Mouse (Mus musculus) hindbrain, embryonic 16.5 days (tissue): ENCODE data around the gene Jkamp. TPM values are rescaled to one million over a fixed set of nuclear protein-coding genes. Genes with fewer than 3 reads are reported as not detected.

Experiments used
- ATAC-seq: fragments of 200-750 bp; cut with Nextera tagmentation; 2 replicates; pipeline ENCODE4 v1.8.0; 2017; ENCODE audit warnings: moderate TSS enrichment, moderate library complexity
- H3K27ac ChIP-seq: fragments of 300-500 bp; sonication (generic); 2 replicates; pipeline ENCODE4 v1.5.1; 2014; ENCODE audit warnings: low read depth, mild to moderate bottlenecking, control low read depth, low read length, moderate library complexity
- H3K27me3 ChIP-seq: fragments of 300-500 bp; sonication (generic); replicated peaks from 2 replicates; pipeline ENCODE4 v1.6.1; 2014; ENCODE audit warnings: low read length; ENCODE audit not compliant: control insufficient read depth, insufficient read depth
- H3K36me3 ChIP-seq: fragments of 300-500 bp; sonication (generic); 2 replicates; pipeline ENCODE4 v1.6.1; 2014; ENCODE audit warnings: mild to moderate bottlenecking, low read length, moderate library complexity, mixed read lengths; ENCODE audit not compliant: control insufficient read depth, insufficient read depth
- H3K4me1 ChIP-seq: fragments of 300-500 bp; sonication (generic); 2 replicates; pipeline ENCODE4 v1.6.1; 2014; ENCODE audit warnings: low read depth, low read length; ENCODE audit not compliant: control insufficient read depth, insufficient read depth
- H3K4me2 ChIP-seq: fragments of 300-500 bp; sonication (generic); 2 replicates; pipeline ENCODE4 v1.6.1; 2014; ENCODE audit warnings: mild to moderate bottlenecking, low read length, control low read depth, moderate library complexity
- H3K4me3 ChIP-seq: fragments of 300-500 bp; sonication (generic); 2 replicates; pipeline ENCODE4 v1.5.1; 2014; ENCODE audit warnings: mild to moderate bottlenecking, low read length, control low read depth, moderate library complexity
- H3K9ac ChIP-seq: fragments of 300-500 bp; sonication (generic); 2 replicates; pipeline ENCODE4 v1.6.1; 2014; ENCODE audit warnings: low read depth, mild to moderate bottlenecking, control low read depth, low read length, moderate library complexity
- H3K9me3 ChIP-seq: fragments of 300-500 bp; sonication (generic); 2 replicates; pipeline ENCODE4 v1.6.1; 2014; ENCODE audit warnings: mild to moderate bottlenecking, low read length, moderate library complexity; ENCODE audit not compliant: control insufficient read depth
- WGBS: fragments of 180-500 bp; shearing (Covaris S2); extraction: QIAGEN DNeasy Blood & Tissue Kit; methylation state at CpG from one replicate; pipeline ENCODE4 v1.1.7; 2014; 5-methylcytosine and 5-hydroxymethylcytosine counted together
- polyA plus RNA-seq: library from polyadenylated mRNA; unstranded; fragments of >200 nt; fragmentation: Nextera tagmentation; extraction: Ambion mirVana; gene quantifications from 2 replicates; pipeline ENCODE4 v1.2.1, GENCODE M21; 2015

The Jkamp gene
- polyA plus RNA-seq, 1 experiment from 2014 or later, result 129 TPM

GRCm38 (mm10) chr12:72083265-72083664 lies 2.1 kb upstream of the Jkamp start:
- no peak overlapping the region for H3K4me3 ChIP-seq
- H3K9ac ChIP-seq, result no peak overlapping the region
- no peaks in the 10 kb centered on the region for H3K36me3 ChIP-seq
- H3K27me3 ChIP-seq, result no peaks in the 10 kb centered on the region
- H3K4me2 ChIP-seq, result no peak overlapping the region; the same call in 1 of the 2 replicates
- H3K4me1 ChIP-seq, result peaks cover 21% of the 10 kb centered on the region
- WGBS, result 84% methylated on average over 9 of the region's 9 CpGs
- no peaks in the 10 kb centered on the region for H3K9me3 ChIP-seq
- no peak for ATAC-seq
- H3K27ac ChIP-seq, result no peak overlapping the region

GRCm38 (mm10) chr12:72084261-72085023 lies 947 bp upstream of the Jkamp start:
- H3K4me1 ChIP-seq, result peaks cover 21% of the 10 kb centered on the region
- H3K9me3 ChIP-seq, result no peaks in the 10 kb centered on the region
- H3K4me2 ChIP-seq, result peak overlapping the region; percentile 74
- peak overlapping the region; percentile 92 for H3K27ac ChIP-seq
- H3K4me3 ChIP-seq, result peak overlapping the region; percentile 48
- WGBS, result 4% methylated on average over 46 of the region's 46 CpGs
- H3K27me3 ChIP-seq, result no peaks in the 10 kb centered on the region
- peak; percentile 12 for ATAC-seq
- no peaks in the 10 kb centered on the region for H3K36me3 ChIP-seq
- H3K9ac ChIP-seq, result peak overlapping the region; percentile 80

GRCm38 (mm10) chr12:72085024-72085328 lies 413 bp upstream of the Jkamp start:
- peaks cover 21% of the 10 kb centered on the region for H3K4me1 ChIP-seq
- peak overlapping the region; percentile 48 for H3K4me3 ChIP-seq
- WGBS, result 0% methylated on average over 31 of the region's 31 CpGs
- no peaks in the 10 kb centered on the region for H3K27me3 ChIP-seq
- H3K36me3 ChIP-seq, result no peaks in the 10 kb centered on the region
- H3K9me3 ChIP-seq, result no peaks in the 10 kb centered on the region
- peak; percentile 31 for ATAC-seq
- H3K9ac ChIP-seq, result peak overlapping the region; percentile 80
- peak overlapping the region; percentile 74 for H3K4me2 ChIP-seq
- H3K27ac ChIP-seq, result peak overlapping the region; percentile 92

- no peaks in the 10 kb centered on the region for H3K27me3 ChIP-seq
- WGBS, result 1% methylated on average over 18 of the region's 18 CpGs
- peak overlapping the region; percentile 74 for H3K4me2 ChIP-seq
- peak overlapping the region; percentile 48 for H3K4me3 ChIP-seq
- H3K27ac ChIP-seq, result peak overlapping the region; percentile 92
- H3K36me3 ChIP-seq, result peaks cover 2% of the 10 kb centered on the region; the same call in 1 of the 2 replicates
- H3K4me1 ChIP-seq, result peaks cover 21% of the 10 kb centered on the region
- ATAC-seq, result no peak
- H3K9ac ChIP-seq, result peak overlapping the region; percentile 83
- no peaks in the 10 kb centered on the region for H3K9me3 ChIP-seq
These were observed 907 bp downstream of the Jkamp start for GRCm38 (mm10) chr12:72086166-72086825.

- H3K27ac ChIP-seq, result no peak overlapping the region
- peaks cover 10% of the 10 kb centered on the region for H3K36me3 ChIP-seq
- H3K4me3 ChIP-seq, result no peak overlapping the region
- no peaks in the 10 kb centered on the region for H3K27me3 ChIP-seq
- H3K9ac ChIP-seq, result no peak overlapping the region
- H3K9me3 ChIP-seq, result no peaks in the 10 kb centered on the region
- no peak overlapping the region for H3K4me2 ChIP-seq
- peaks cover 14% of the 10 kb centered on the region for H3K4me1 ChIP-seq
- no peak for ATAC-seq
- 92% methylated on average over 4 of the region's 4 CpGs for WGBS
These were observed 4.4 kb downstream of the Jkamp start for GRCm38 (mm10) chr12:72089802-72090201.

GRCm38 (mm10) chr12:72096966-72097365 lies 11.6 kb downstream of the Jkamp start:
- no peaks in the 10 kb centered on the region for H3K4me1 ChIP-seq
- H3K4me3 ChIP-seq, result no peak overlapping the region
- H3K27me3 ChIP-seq, result no peaks in the 10 kb centered on the region
- peaks cover 33% of the 10 kb centered on the region for H3K36me3 ChIP-seq
- no peak for ATAC-seq
- no peak overlapping the region for H3K27ac ChIP-seq
- WGBS, result 95% methylated on average over 8 of the region's 8 CpGs
- H3K4me2 ChIP-seq, result no peak overlapping the region
- no peak overlapping the region for H3K9ac ChIP-seq
- no peaks in the 10 kb centered on the region for H3K9me3 ChIP-seq

- no peaks in the 10 kb centered on the region for H3K27me3 ChIP-seq
- no peak overlapping the region for H3K27ac ChIP-seq
- H3K36me3 ChIP-seq, result peaks cover 7% of the 10 kb centered on the region; the same call in 1 of the 2 replicates
- WGBS, result 86% methylated on average over 6 of the region's 6 CpGs
- H3K4me1 ChIP-seq, result no peaks in the 10 kb centered on the region
- H3K4me2 ChIP-seq, result no peak overlapping the region
- no peaks in the 10 kb centered on the region for H3K9me3 ChIP-seq
- H3K4me3 ChIP-seq, result no peak overlapping the region
- H3K9ac ChIP-seq, result no peak overlapping the region
- no peak for ATAC-seq
These were observed 17.4 kb downstream of the Jkamp start for GRCm38 (mm10) chr12:72102776-72103175.

- 0 out of 2 replicates have a peak, but pooled peaks cover 5% of the 10 kb centered on the region for H3K36me3 ChIP-seq
- H3K4me2 ChIP-seq, result no peak overlapping the region
- H3K4me1 ChIP-seq, result no peaks in the 10 kb centered on the region
- ATAC-seq, result peak; percentile 50; the same call in 1 of the 2 replicates
- WGBS, result 84% methylated on average over 5 of the region's 5 CpGs
- no peaks in the 10 kb centered on the region for H3K9me3 ChIP-seq
- no peak overlapping the region for H3K27ac ChIP-seq
- H3K4me3 ChIP-seq, result no peak overlapping the region
- no peaks in the 10 kb centered on the region for H3K27me3 ChIP-seq
- no peak overlapping the region for H3K9ac ChIP-seq
These were observed 18.6 kb downstream of the Jkamp start for GRCm38 (mm10) chr12:72104027-72104426.

GRCm38 (mm10) chr12:72104525-72105281 lies 19.3 kb downstream of the Jkamp start:
- Histone ChIP-seq H3K27me3 (no peaks in the 10 kb centered on the region), H3K9ac (no peak overlapping the region), H3K9me3 (no peaks in the 10 kb centered on the region), H3K4me3 (no peak overlapping the region), H3K4me2 (0 out of 2 replicates have a peak overlapping the region, but pooled peaks have one; percentile 5), H3K4me1 (no peaks in the 10 kb centered on the region), H3K27ac (no peak overlapping the region), H3K36me3 (0 out of 2 replicates have a peak, but pooled peaks cover 5% of the 10 kb centered on the region)
- ATAC-seq, result peak; percentile 84
- WGBS, result 30% methylated on average over 14 of the region's 14 CpGs
